ENCODE assay signal across 32 mouse cellular contexts in genomic region chr15:82829917-82830316, GRCm38 (mm10). TPM values are rescaled to one million over a fixed set of nuclear protein-coding genes. Genes with fewer than 3 reads are reported as not detected.
"Had no signal": no experiment of that assay in that cellular context is flagged by ENCODE, and none has a peak within 500 bp of the region (broad histone marks: within the 10 kb centered on the region; RNA-seq: fewer than 3 reads in every experiment).

No protein-coding gene starts in this region.

- H3K4me2 ChIP-seq: heart, embryonic 11.5 days; heart, embryonic 13.5 days; heart, embryonic 15.5 days; hindbrain, embryonic 12.5 days; hindbrain, embryonic 14.5 days; intestine, embryonic 15.5 days; limb, embryonic 12.5 days; liver, embryonic 11.5 days; liver, embryonic 13.5 days; liver, embryonic 15.5 days had no signal

- H3K4me1 ChIP-seq: hindbrain, embryonic 10.5 days; hindbrain, embryonic 12.5 days; intestine, embryonic 15.5 days; limb, embryonic 10.5 days; limb, embryonic 12.5 days; liver, embryonic 13.5 days; liver, embryonic 15.5 days had no signal

- H3K9ac ChIP-seq: heart, embryonic 13.5 days; heart, embryonic 15.5 days; hindbrain, embryonic 12.5 days; hindbrain, embryonic 14.5 days; intestine, embryonic 15.5 days; limb, embryonic 12.5 days; liver, embryonic 13.5 days; liver, embryonic 15.5 days had no signal

- H3K9me3 ChIP-seq: heart, embryonic 13.5 days; heart, embryonic 15.5 days; hindbrain, embryonic 10.5 days; hindbrain, embryonic 12.5 days; intestine, embryonic 15.5 days; limb, embryonic 10.5 days; limb, embryonic 12.5 days; liver, embryonic 13.5 days; liver, embryonic 15.5 days had no signal

- H3K4me3 ChIP-seq: gastrocnemius, adult 2 months; heart, adult 2 months; heart, embryonic 13.5 days; heart, embryonic 15.5 days; hindbrain, embryonic 10.5 days; hindbrain, embryonic 12.5 days; intestine, embryonic 15.5 days; layer of hippocampus, adult 2 months; left cerebral cortex, adult 2 months; limb, embryonic 10.5 days; limb, embryonic 12.5 days; liver, embryonic 13.5 days; liver, embryonic 15.5 days had no signal

- DNase-seq: gastrocnemius, adult 2 months; gastrocnemius, postnatal 10 days; gastrocnemius, postnatal 25 days; heart, adult 2 months; heart, postnatal 14 days; heart, postnatal 4 days; kidney, adult 18-20 months; kidney, adult 8-10 months; kidney, postnatal 10 days; kidney, postnatal 25 days; kidney, postnatal 4 days; liver; liver, embryonic 13.5 days had no signal

- ATAC-seq: inflammation-experienced regulatory T-cells, adult 6 months; intestine, embryonic 15.5 days; intestine, postnatal 0 days had no signal

- H3K27ac ChIP-seq: gastrocnemius, adult 2 months; heart, adult 2 months; heart, embryonic 13.5 days; heart, embryonic 15.5 days; hindbrain, embryonic 10.5 days; hindbrain, embryonic 12.5 days; hindbrain, embryonic 14.5 days; intestine, embryonic 15.5 days; layer of hippocampus, adult 2 months; left cerebral cortex, adult 2 months; limb, embryonic 10.5 days; limb, embryonic 12.5 days; liver, embryonic 13.5 days; liver, embryonic 15.5 days had no signal

- H3K27me3 ChIP-seq: heart, embryonic 13.5 days; heart, embryonic 15.5 days; hindbrain, embryonic 12.5 days; intestine, embryonic 15.5 days; limb, embryonic 12.5 days; liver, embryonic 13.5 days; liver, embryonic 15.5 days had no signal

- H3K36me3 ChIP-seq: heart, embryonic 15.5 days; hindbrain, embryonic 12.5 days; intestine, embryonic 15.5 days had no signal

RNA-seq across cellular contexts. Expression of gene Cyp2d26, which starts 35.8 kb away (rescaled TPM):
- total RNA-seq: gastrocnemius, adult 2 months; gastrocnemius, postnatal 25 days; granulocyte monocyte progenitor cell, adult 5-6 weeks; heart, adult 2 months; heart, postnatal 14 days; heart, postnatal 4 days; layer of hippocampus, adult 2 months; layer of hippocampus, postnatal 25 days; left cerebral cortex, adult 2 months; left cerebral cortex, postnatal 14 days had no signal
- polyA plus RNA-seq: heart, adult 2 months; heart, embryonic 11.5 days; heart, embryonic 13.5 days; heart, postnatal 0 days; hindbrain, embryonic 10.5 days; hindbrain, embryonic 12.5 days; hindbrain, embryonic 14.5 days; limb, embryonic 10.5 days; limb, embryonic 12.5 days had no signal
